In the genomic region with DNA sequence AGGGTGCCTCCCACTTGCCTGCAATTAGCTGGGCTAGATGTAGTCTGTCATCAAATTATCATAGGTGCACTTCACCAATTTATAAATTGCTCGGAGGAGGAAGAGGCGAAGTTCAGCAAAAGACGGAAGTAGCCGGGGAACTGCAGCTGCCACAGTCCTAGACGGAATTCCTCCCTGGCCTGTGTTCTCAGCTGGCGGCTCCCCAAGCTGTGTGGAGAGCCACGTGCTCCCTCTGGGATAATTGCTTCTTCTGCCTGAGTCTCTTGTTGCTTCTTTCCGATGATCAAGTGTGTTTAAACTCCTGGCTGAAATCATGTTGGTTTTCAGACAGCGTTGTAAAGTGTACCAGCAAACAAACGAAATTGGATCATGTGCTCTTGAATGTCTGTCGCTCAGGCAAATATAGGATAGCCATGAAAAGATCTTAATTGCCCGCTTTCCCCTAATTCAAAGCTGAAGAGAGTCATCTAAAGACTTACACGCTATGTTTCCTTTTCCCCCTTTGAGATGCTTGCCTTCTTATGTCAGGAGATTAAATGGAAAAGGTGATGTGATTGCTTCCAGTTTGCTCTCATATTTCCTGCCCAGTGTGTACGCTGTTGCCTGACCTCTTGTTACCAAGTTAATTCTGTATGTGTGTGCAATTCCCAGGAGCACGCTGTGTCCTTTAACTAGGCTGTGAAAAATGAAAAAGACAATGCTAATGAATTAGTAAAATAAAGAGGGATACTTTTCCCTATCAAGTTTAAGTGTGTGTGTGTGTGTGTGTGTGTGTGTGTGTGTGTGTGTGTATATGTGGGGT, we compare ENCODE assay signal across 8 mouse cellular contexts.
DNase-seq lines count a peak whose midpoint lies in the region; ATAC-seq lines count a peak whose summit lies in the region.

No protein-coding gene starts in this region.

- peak overlapping the region; percentile 31; the same call in 1 of the 2 replicates for H3K27ac ChIP-seq in forebrain, embryonic 12.5 days
- H3K27ac ChIP-seq in heart, embryonic 14.5 days (replicated peaks in 1 of 2; ENCODE audit: control insufficient read depth in 1 of 2, insufficient read depth in 1 of 2, low read depth in 2 of 2, low read length in 2 of 2): peak overlapping the region; percentile 10 to 60
- no peak overlapping the region for H3K27ac ChIP-seq in kidney, embryonic 16.5 days (ENCODE audit: low read length)
- H3K27ac ChIP-seq in limb, embryonic 15.5 days: no peak overlapping the region

- WGBS in forebrain, embryonic 12.5 days: 7% methylated on average over 15 of the region's 15 CpGs
- 30% methylated on average over 15 of the region's 15 CpGs for WGBS in heart, embryonic 14.5 days
- WGBS in kidney, embryonic 16.5 days: 15% methylated on average over 15 of the region's 15 CpGs
- 18% methylated on average over 15 of the region's 15 CpGs for WGBS in limb, embryonic 15.5 days

- peak overlapping the region; percentile 8; the same call in 1 of the 2 replicates for H3K4me3 ChIP-seq in forebrain, embryonic 12.5 days (replicated peaks)
- peak overlapping the region; percentile 3 to 27; a peak in 3 of 4 replicates for H3K4me3 ChIP-seq in heart, embryonic 14.5 days (ENCODE audit: control insufficient read depth in 1 of 2, insufficient read depth in 1 of 2, low read depth in 1 of 2, low read length in 2 of 2)
- peak overlapping the region; percentile 20; the same call in 1 of the 2 replicates for H3K4me3 ChIP-seq in kidney, embryonic 16.5 days (ENCODE audit: low read length)
- peak overlapping the region; percentile 16 for H3K4me3 ChIP-seq in limb, embryonic 15.5 days

- peak; percentile 88 for ATAC-seq in forebrain, embryonic 12.5 days (ENCODE audit: low FRiP score)
- ATAC-seq in heart, embryonic 14.5 days (ENCODE audit: insufficient number of reproducible peaks, insufficient read depth, low FRiP score, low read depth): no peak
- ATAC-seq in kidney, embryonic 16.5 days (ENCODE audit: low FRiP score, low TSS enrichment): peak; percentile 94
- no peak for ATAC-seq in limb, embryonic 15.5 days (ENCODE audit: insufficient number of reproducible peaks, low FRiP score, low TSS enrichment, low read depth)
- no peak for ATAC-seq in monocyte, adult 5-6 weeks (replicated peaks; ENCODE audit: insufficient number of reproducible peaks, low FRiP score, low TSS enrichment, poor library complexity, severe bottlenecking)

- H3K27me3 ChIP-seq in forebrain, embryonic 12.5 days: 0 out of 2 replicates have a peak, but pooled peaks cover 4% of the 10 kb centered on the region
- no peaks in the 10 kb centered on the region for H3K27me3 ChIP-seq in heart, embryonic 14.5 days (ENCODE audit: control insufficient read depth, insufficient read depth, low read length)
- H3K27me3 ChIP-seq in kidney, embryonic 16.5 days (ENCODE audit: insufficient read depth, low read length): no peaks in the 10 kb centered on the region
- H3K27me3 ChIP-seq in limb, embryonic 15.5 days: no peaks in the 10 kb centered on the region

- peak overlapping the region; percentile 47 for H3K4me2 ChIP-seq in forebrain, embryonic 12.5 days
- peak overlapping the region; percentile 63 for H3K4me2 ChIP-seq in heart, embryonic 14.5 days (ENCODE audit: low read length)
- H3K4me2 ChIP-seq in kidney, embryonic 16.5 days (replicated peaks; ENCODE audit: low read depth, low read length): peak overlapping the region; percentile 48
- peak overlapping the region; percentile 36 for H3K4me2 ChIP-seq in limb, embryonic 15.5 days

- no peaks in the 10 kb centered on the region for H3K36me3 ChIP-seq in forebrain, embryonic 12.5 days (replicated peaks)
- no peaks in the 10 kb centered on the region for H3K36me3 ChIP-seq in heart, embryonic 14.5 days (ENCODE audit: control insufficient read depth, insufficient read depth, low read length)
- H3K36me3 ChIP-seq in kidney, embryonic 16.5 days (ENCODE audit: insufficient read depth, low read length): no peaks in the 10 kb centered on the region
- no peaks in the 10 kb centered on the region for H3K36me3 ChIP-seq in limb, embryonic 15.5 days

- H3K9ac ChIP-seq in forebrain, embryonic 12.5 days: no peak overlapping the region
- H3K9ac ChIP-seq in heart, embryonic 14.5 days (ENCODE audit: low read length): peak overlapping the region; percentile 36; the same call in 1 of the 2 replicates
- H3K9ac ChIP-seq in kidney, embryonic 16.5 days (replicated peaks; ENCODE audit: low read length): no peak overlapping the region
- no peak overlapping the region for H3K9ac ChIP-seq in limb, embryonic 15.5 days

- peak; percentile 26 for DNase-seq in cerebellum, adult 11 months
- peak; percentile 57 for DNase-seq in neural tube, embryonic 10.5 days (ENCODE audit: extremely low spot score, low spot score)
- DNase-seq in urinary bladder, adult 2 months (ENCODE audit: low spot score): peak; percentile 21

- H3K9me3 ChIP-seq in forebrain, embryonic 12.5 days: no peaks in the 10 kb centered on the region
- H3K9me3 ChIP-seq in heart, embryonic 14.5 days (ENCODE audit: control insufficient read depth, low read length): no peaks in the 10 kb centered on the region
- H3K9me3 ChIP-seq in kidney, embryonic 16.5 days (ENCODE audit: low read length): no peaks in the 10 kb centered on the region
- H3K9me3 ChIP-seq in limb, embryonic 15.5 days: no peaks in the 10 kb centered on the region

- peaks cover 46% of the 10 kb centered on the region for H3K4me1 ChIP-seq in forebrain, embryonic 12.5 days
- H3K4me1 ChIP-seq in heart, embryonic 14.5 days (ENCODE audit: control insufficient read depth in 2 of 2, insufficient read depth in 2 of 2, low read length in 2 of 2): peaks cover 3 to 12% of the 10 kb centered on the region in 2 experiments; a peak in 3 of 4 replicates
- H3K4me1 ChIP-seq in kidney, embryonic 16.5 days (ENCODE audit: insufficient read depth, low read length): peaks cover 21% of the 10 kb centered on the region
- H3K4me1 ChIP-seq in limb, embryonic 15.5 days: peaks cover 20% of the 10 kb centered on the region

Comparison
In these comparisons a context has a peak if more than half of its experiments do, and no peak if none do; other contexts are left out.
1. ATAC-seq: peak in forebrain, embryonic 12.5 days (single experiment) and kidney, embryonic 16.5 days (single experiment); none in heart, embryonic 14.5 days (single experiment), limb, embryonic 15.5 days (single experiment) and monocyte, adult 5-6 weeks (single experiment).
2. H3K27ac ChIP-seq: peak in forebrain, embryonic 12.5 days (single experiment) and heart, embryonic 14.5 days (2 of 2); none in kidney, embryonic 16.5 days (single experiment) and limb, embryonic 15.5 days (single experiment).
3. Peak in every context shown above with its lines, with median percentiles within 50 percentile points of each other: DNase-seq, H3K4me2 ChIP-seq and H3K4me3 ChIP-seq.